Mouse (Mus musculus) heart, postnatal 0 days (tissue): ENCODE results near the gene Asnsd1. TPM values are rescaled to one million over a fixed set of nuclear protein-coding genes. Genes with fewer than 3 reads are reported as not detected.
"Not testable (repeated sequence)": the region's sequence is repeated elsewhere in the genome, so short reads cannot be mapped to it uniquely, and the experiment has no call there.

ENCODE experiments used
- ATAC-seq: fragments of 200-750 bp; cut with Nextera tagmentation; 2 replicates; pipeline ENCODE4 v1.8.0; 2017; ENCODE audit warnings: low read depth, moderate number of reproducible peaks, moderate library complexity; ENCODE audit not compliant: insufficient read depth
- DNase-seq: peaks from one replicate; pipeline ENCODE4 v3.0.0-alpha.2; 2016; ENCODE audit warnings: low spot score
- H3K27ac ChIP-seq: fragments of 300-500 bp; sonication (generic); 2 replicates; pipeline ENCODE4 v1.5.1; 2014; ENCODE audit warnings: low read depth, mild to moderate bottlenecking
- H3K27me3 ChIP-seq: fragments of 300-500 bp; sonication (generic); 2 replicates; pipeline ENCODE4 v1.6.1; 2014; ENCODE audit warnings: low read length, mixed read lengths; ENCODE audit not compliant: control insufficient read depth, insufficient read depth
- H3K36me3 ChIP-seq: fragments of 300-500 bp; sonication (generic); replicated peaks from 2 replicates; pipeline ENCODE4 v1.6.1; 2014; ENCODE audit warnings: low read length, mixed read lengths; ENCODE audit not compliant: control insufficient read depth, insufficient read depth
- H3K4me1 ChIP-seq: fragments of 300-500 bp; sonication (generic); 2 replicates; pipeline ENCODE4 v1.6.1; 2014; ENCODE audit warnings: antibody characterized with exemption; ENCODE audit not compliant: control insufficient read depth, insufficient read depth
- H3K4me2 ChIP-seq: fragments of 300-500 bp; sonication (generic); 2 replicates; pipeline ENCODE4 v1.6.1; 2014; ENCODE audit warnings: low read depth, mild to moderate bottlenecking, low read length, moderate library complexity
- H3K4me3 ChIP-seq: fragments of 300-500 bp; sonication (generic); 2 replicates; pipeline ENCODE4 v1.5.1; 2014; ENCODE audit warnings: low read depth, low read length
- H3K9ac ChIP-seq: fragments of 300-500 bp; sonication (generic); replicated peaks from 2 replicates; pipeline ENCODE4 v1.6.1; 2014; ENCODE audit warnings: low read depth, low read length, mixed read lengths
- H3K9me3 ChIP-seq: fragments of 300-500 bp; sonication (generic); replicated peaks from 2 replicates; pipeline ENCODE4 v1.6.1; 2016; ENCODE audit warnings: low read length; ENCODE audit not compliant: control insufficient read depth
- CTCF ChIP-seq: IDR thresholded peaks from 2 replicates; pipeline ENCODE4 v1.5.1; 2016; ENCODE audit warnings: antibody characterized with exemption, control low read depth, low read depth
- EP300 ChIP-seq: IDR thresholded peaks from 2 replicates; pipeline ENCODE4 v1.6.1; 2016; ENCODE audit warnings: antibody characterized with exemption, low read depth
- WGBS: fragments of 180-500 bp; shearing (Covaris S2); extraction: QIAGEN DNeasy Blood & Tissue Kit; methylation state at CpG from one replicate; pipeline ENCODE4 v1.1.7; 2014; 5-methylcytosine and 5-hydroxymethylcytosine counted together
- polyA plus RNA-seq: library from polyadenylated mRNA; unstranded; fragments of >200 nt; fragmentation: Nextera tagmentation; extraction: Ambion mirVana; gene quantifications from 2 replicates; pipeline ENCODE4 v1.2.1, GENCODE M21; 2015
- total RNA-seq: library from RNA; depleted of rRNA; stranded (reverse); fragments of >200 nt; gene quantifications from 2 replicates; pipeline ENCODE4 v1.2.3, GENCODE M21; 2014; ENCODE audit warnings: low replicate concordance

Asnsd1 gene
- total and polyA plus RNA-seq, 2 experiments from 2014 or later: 34.7 to 65.3 TPM

DNA sequence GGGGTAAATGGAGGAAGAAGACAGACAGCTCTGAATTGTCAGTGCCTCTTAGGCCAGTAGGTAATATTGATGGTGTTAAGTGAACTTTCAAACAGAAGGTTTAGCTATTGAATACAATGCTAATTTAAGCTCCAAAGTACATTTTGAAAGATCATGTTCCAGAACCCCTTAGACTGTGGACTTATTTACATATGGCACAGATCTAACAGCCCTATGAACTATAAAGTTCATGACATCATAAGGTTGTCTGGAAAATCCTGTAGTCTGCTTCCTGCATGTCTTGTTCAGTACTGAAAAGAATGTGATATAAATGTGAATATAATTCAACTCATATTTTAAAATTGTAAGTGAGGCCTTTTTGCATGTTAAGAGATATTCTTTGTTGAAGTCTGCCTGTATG, 6.4 kb upstream of the Asnsd1 start:
- no peaks in the 10 kb centered on the region for H3K4me1 ChIP-seq
- TF ChIP-seq EP300 (no peak), CTCF (no peak)
- no peak overlapping the region for H3K27ac ChIP-seq
- no peaks in the 10 kb centered on the region for H3K36me3 ChIP-seq
- no peak for ATAC-seq
- no peak overlapping the region for H3K9ac ChIP-seq
- no peak overlapping the region for H3K4me2 ChIP-seq
- no peaks in the 10 kb centered on the region for H3K27me3 ChIP-seq
- H3K4me3 ChIP-seq: no peak overlapping the region
- no peaks in the 10 kb centered on the region for H3K9me3 ChIP-seq
- no peak for DNase-seq

DNA sequence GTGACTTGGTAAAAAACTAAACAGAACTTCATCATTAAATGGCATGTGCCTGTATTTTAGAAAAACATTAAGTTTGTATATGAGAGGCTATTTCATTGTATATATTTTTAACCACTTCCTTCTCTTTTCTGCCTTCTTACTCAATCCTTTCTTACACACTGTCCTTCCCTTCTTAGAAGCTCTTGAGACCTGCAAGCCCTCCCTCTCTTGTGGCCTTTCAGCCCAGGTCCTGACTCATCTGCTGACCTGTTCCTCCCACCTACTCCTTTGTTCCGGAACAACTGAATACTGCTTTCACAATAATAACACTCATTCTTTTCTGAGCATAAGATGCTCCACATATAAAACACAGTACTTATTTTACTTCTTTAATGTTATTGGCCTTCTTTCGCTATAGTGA, 11.5 kb downstream of the Asnsd1 start:
- H3K4me2 ChIP-seq: no peak overlapping the region
- ATAC-seq: no peak
- no peaks in the 10 kb centered on the region; the same call in 1 of the 2 replicates for H3K9me3 ChIP-seq
- WGBS: 92% methylated on average over 2 of the region's 2 CpGs
- H3K27ac ChIP-seq: no peak overlapping the region
- no peaks in the 10 kb centered on the region for H3K27me3 ChIP-seq
- TF ChIP-seq EP300: no peak
- no peak for TF ChIP-seq CTCF
- peaks cover 34% of the 10 kb centered on the region for H3K36me3 ChIP-seq
- no peak overlapping the region for H3K4me3 ChIP-seq
- no peaks in the 10 kb centered on the region for H3K4me1 ChIP-seq
- H3K9ac ChIP-seq: no peak overlapping the region
- no peak for DNase-seq

DNA sequence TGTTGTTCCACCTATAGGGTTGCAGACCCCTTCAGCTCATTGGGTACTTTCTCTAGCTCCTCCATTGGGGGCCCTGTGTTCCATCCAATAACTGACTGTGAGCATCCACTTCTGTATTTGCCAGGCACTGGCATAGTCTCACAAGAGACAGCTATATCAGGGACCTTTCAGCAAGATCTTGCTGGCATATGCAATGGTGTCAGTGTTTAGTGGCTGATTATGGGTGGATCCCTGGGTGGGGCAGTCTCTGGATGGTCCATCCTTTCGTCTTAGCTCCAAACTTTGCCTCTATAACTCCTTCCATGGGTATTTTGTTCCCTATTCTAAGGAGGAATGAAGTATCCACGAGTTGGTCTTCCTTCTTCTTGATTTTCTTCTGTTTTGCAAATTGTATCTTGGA, 15.1 kb downstream of the Asnsd1 start:
- H3K4me3 ChIP-seq, H3K9me3 ChIP-seq, H3K4me2 ChIP-seq, ATAC-seq, H3K27ac ChIP-seq, H3K27me3 ChIP-seq, H3K9ac ChIP-seq, H3K4me1 ChIP-seq, DNase-seq: not testable (repeated sequence)
- peaks cover 10% of the 10 kb centered on the region; the same call in 1 of the 2 replicates for H3K36me3 ChIP-seq
- WGBS: 55% methylated on average over 2 of the region's 2 CpGs

GRCm38 (mm10) chr1:53335465-53335864, 17.1 kb downstream of the Asnsd1 start:
- Histone ChIP-seq H3K27me3 (no peaks in the 10 kb centered on the region), H3K9me3 (no peaks in the 10 kb centered on the region), H3K27ac (no peak overlapping the region), H3K4me3 (no peak overlapping the region), H3K36me3 (no peaks in the 10 kb centered on the region), H3K4me1 (no peaks in the 10 kb centered on the region), H3K9ac (no peak overlapping the region), H3K4me2 (no peak overlapping the region)
- TF ChIP-seq CTCF (no peak), EP300 (no peak)
- DNase-seq (no peak), ATAC-seq (no peak)

- not testable (repeated sequence) for DNase-seq, H3K27ac ChIP-seq
- 36% methylated on average over 5 of the region's 5 CpGs for WGBS
These were observed 19.0 kb downstream of the Asnsd1 start for GRCm38 (mm10) chr1:53333527-53333926.

GRCm38 (mm10) chr1:53324827-53325494, 27.6 kb downstream of the Asnsd1 start:
- DNase-seq (no peak), ATAC-seq (no peak)
- WGBS: 70% methylated on average over 5 of the region's 5 CpGs
- Histone ChIP-seq H3K4me2 (no peak overlapping the region), H3K4me3 (no peak overlapping the region), H3K9ac (no peak overlapping the region), H3K4me1 (no peaks in the 10 kb centered on the region), H3K27me3 (no peaks in the 10 kb centered on the region), H3K27ac (no peak overlapping the region), H3K36me3 (peaks cover 13% of the 10 kb centered on the region), H3K9me3 (no peaks in the 10 kb centered on the region)
- TF ChIP-seq CTCF (no peak), EP300 (no peak)

More at GRCm38 (mm10) chr1:53333527-53333926, 19.0 kb downstream of the Asnsd1 start:
- not testable (repeated sequence) for H3K9me3 ChIP-seq, H3K4me2 ChIP-seq, H3K27me3 ChIP-seq, H3K9ac ChIP-seq, H3K4me1 ChIP-seq, H3K4me3 ChIP-seq, H3K36me3 ChIP-seq, ATAC-seq
